Mouse (Mus musculus) thymus, postnatal 36 days (tissue): ENCODE results near the gene Gadd45g.

ENCODE experiments used
- DNase-seq, 2 experiments: peaks; one replicate each; pipeline ENCODE4 v3.0.0; 2022; ENCODE audit warnings: mixed read lengths in 2 of 2

The Gadd45g gene

DNA sequence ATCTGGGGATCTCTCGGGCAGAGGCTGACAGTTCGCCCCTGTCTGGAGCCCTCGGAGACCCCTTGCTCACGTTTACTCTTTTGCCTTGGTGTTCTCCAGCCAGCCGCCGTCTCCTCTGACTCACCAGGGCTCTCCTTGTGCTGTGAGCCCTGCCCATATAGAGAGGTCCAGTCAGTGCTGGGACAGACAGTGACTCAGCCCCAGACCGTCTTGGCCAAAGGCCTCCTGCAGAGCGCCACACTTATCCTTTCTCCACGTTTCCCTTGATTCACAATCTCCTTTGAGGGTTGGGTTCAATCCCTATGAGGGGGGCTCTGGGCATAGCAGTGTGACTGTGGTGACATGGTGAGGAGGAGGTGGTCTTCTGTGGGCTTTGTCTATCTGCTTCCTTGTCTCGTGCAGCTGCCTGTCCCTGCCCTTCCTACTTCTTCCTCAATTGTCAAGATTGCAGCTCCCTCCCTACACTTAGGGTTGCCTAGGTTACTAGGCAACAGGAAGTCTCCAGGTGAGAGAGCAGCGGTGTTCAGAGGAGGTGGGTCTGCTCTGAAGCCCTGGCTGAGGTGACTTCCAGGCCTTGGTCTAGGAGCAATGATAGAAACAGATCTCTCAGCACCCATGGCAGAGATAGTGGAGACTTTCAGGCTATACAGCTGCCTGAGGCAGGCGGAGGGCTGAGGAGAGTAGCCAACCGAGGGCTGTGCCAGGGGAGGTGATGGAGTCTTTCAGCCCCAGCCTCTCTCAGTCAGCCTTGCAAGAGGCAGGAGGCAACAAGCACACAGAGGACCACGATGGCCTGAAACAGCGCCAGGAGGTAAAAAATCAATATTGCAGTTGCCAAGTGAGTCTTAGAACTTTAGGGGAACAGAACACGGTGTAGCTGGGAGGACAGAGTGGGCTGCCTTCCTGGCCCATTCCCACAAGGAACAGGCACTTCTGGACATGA lies 7.1 kb downstream of the Gadd45g start:
- DNase-seq, result no peak

DNA sequence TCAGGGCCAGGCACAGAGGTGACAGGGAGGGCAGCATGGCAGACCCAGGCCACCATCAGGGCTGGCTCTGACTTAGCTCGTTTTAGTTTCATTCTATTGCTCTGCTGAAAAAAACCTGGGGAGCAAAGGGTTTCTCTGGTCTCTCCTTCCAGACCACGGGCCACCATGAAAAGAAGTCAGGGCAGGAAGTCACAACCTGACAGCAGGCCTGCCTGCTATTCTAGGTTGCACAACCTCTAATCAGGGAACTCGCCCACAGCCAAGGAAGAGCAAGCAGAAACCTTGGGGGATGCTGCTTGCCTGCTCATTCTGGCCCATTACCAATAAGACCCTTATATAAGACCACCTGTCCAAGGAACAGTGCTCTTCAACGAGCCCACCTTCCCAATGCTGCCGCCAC lies 9.1 kb downstream of the Gadd45g start:
- DNase-seq, result no peak

GRCm38 (mm10) chr13:51857156-51857555 lies 10.7 kb downstream of the Gadd45g start:
- no peak for DNase-seq

- no peak for DNase-seq
These were observed 12.0 kb downstream of the Gadd45g start for GRCm38 (mm10) chr13:51858475-51858874.

- no peak for DNase-seq
These were observed 12.7 kb downstream of the Gadd45g start for GRCm38 (mm10) chr13:51859174-51859573.

DNA sequence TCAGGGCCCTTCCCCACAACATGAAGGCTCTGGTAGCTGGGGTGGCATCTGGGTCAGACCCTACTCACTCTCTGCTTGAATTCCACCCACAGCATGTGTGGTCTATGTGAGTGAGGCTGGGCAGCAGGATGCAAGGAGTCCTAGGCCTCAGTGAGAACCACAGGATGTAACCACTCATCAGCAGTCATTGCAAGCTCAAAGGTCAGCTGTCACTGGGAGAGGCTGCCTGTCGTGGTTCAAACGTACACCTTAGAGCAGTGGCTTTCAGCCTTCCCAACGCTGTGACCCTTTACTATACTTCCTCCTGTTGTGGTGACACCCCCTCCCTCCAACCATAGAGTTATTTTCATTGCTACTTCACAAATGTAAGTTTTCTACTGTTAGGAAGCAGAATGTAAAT lies 13.3 kb downstream of the Gadd45g start:
- no peak for DNase-seq

GRCm38 (mm10) chr13:51862750-51863149 lies 16.3 kb downstream of the Gadd45g start:
- DNase-seq, result no peak

- DNase-seq, result no peak
These were observed 19.7 kb downstream of the Gadd45g start for GRCm38 (mm10) chr13:51866151-51866659.

- no peak for DNase-seq
These were observed 22.1 kb downstream of the Gadd45g start for GRCm38 (mm10) chr13:51868491-51869128.

GRCm38 (mm10) chr13:51869129-51869491 lies 22.6 kb downstream of the Gadd45g start:
- no peak for DNase-seq

DNA sequence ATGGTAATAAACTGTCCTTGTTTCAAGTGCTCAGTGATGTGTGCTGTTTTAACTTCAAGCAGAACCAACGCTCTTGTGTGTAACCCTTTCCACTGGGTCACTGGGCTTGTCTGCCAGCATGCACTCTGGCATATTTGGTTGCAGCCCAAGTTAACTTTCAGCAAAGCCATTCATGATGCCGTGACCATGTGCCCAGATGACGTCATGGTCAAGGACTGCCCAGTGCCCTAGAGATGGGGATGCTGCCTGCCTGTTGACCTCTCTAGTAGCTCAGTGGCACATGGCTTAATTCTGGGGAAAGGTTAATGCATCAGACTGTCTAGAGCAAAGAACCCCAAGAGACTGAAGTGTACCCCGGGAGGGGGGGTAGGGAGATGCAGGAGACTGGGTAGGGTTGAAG lies 24.7 kb downstream of the Gadd45g start:
- peak in 1 of 2 experiments; percentile 0 for DNase-seq

DNA sequence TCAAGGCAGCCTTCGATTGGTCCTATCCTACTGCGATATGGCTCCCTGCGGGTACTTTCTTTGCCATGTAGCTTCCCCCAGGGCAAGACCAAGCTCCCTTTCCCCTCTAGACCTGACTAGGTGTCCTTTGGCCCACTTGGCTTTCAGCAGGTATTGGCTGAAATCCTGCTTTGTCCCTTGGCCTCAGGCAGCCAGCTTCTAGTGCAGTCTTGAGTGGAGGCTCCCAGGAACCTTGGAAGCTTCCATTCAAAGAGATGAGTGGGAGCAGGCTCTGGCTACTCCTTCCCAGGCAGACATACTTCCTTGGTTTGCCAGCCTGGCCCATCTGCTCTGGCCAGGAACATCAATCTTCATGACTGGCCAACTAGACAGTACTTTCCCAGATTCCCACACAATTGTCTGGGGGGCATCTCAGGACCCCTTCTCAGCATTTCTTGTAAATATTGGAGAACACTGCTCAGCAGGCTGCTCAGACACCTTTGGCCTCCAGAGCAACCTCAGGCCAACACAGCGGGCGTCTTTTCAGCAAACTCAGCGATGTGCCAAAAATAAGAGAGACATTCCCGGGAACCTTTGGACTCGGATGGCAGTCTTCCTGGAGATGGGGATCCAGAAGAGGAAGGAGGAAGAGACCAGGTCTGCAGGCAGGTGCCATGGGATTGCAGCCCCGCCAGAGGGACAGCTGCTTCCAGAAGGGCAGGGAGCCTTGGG lies 25.9 kb downstream of the Gadd45g start:
- no peak for DNase-seq

DNA sequence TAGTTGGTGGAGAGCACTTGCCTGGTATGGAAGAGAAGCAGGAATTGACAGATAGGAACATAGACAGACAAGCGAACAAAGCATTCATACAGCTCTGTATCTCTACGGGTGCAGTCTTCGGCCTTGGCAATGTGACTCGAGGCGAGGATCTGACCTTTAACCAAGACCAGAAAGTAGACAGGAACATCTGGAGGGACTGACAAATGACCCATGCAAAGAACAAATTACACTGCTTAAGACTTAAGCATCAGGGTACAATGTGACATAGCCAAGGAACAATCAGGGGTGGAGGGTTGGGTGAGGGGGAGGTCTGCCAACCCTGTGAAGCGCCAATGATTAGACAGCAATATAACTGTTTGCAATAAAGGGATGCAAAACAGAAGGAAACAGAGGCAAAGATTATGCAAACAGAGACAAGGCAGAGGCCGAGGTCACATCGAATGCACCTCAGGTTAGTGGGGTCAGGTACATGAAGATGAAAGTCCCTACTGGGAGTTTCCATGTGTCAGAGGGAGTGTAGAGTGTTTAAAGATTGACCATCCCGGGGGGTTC lies 26.6 kb downstream of the Gadd45g start:
- no peak for DNase-seq

GRCm38 (mm10) chr13:51873786-51874185 lies 27.3 kb downstream of the Gadd45g start:
- no peak for DNase-seq

GRCm38 (mm10) chr13:51876131-51876530 lies 29.7 kb downstream of the Gadd45g start:
- DNase-seq, result no peak

DNA sequence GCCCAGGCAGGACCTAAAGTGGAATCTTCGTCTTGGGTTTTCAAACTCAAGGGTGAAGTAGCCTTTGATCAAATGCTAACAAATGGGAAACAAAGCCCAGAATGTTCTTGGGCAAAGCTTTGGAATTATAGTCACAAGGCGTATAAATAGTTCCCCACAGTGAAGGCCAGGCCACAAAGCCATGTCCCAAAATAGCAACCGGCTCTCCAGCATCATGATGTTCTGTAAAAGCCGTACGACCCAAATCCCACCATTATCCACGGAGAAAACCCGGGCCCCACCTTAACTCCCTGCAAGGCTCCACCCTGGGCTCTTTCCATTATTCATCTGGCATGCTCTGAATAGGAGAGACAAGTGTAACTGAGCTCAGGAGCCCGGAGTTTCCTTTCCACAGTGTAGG lies 32.3 kb downstream of the Gadd45g start:
- DNase-seq, result peak in 1 of 2 experiments; percentile 1

DNA sequence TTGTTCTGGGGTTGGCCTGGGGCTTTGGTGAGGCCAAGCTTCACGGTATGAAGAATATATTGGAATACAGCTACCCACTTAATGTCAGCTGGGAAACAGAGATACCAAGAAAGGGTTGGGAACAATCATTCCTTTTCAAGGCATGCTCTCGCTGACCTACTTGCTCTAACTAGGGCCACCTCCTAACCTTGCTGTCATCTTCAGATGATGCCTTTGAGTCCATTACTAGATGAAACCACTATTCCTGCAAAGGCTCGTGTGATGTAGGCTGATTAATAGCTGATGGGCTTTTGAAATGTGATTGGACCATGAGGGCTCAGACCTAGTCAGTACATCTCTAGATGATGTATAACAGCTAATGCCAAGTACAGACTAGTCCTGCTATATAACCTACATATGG lies 33.1 kb downstream of the Gadd45g start:
- no peak for DNase-seq

DNA sequence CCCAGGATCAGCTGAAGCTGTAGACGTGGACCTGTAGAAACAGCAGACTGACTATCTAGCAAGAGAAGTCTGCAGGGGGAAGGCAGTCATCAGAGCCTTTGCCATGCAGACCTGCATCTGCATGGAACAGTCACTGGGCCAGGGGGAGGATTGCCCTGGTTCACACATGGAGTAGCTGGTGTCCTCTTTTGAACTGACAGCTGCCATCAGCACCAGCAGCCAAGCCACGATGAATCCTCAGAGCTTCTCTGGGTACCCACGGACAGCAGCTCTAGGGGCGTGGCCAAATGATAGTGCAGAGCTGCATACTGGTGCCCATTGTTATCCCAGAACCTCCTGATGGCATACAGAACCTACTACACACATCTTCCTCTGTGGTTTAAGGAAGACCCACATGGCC lies 33.5 kb downstream of the Gadd45g start:
- no peak for DNase-seq

DNA sequence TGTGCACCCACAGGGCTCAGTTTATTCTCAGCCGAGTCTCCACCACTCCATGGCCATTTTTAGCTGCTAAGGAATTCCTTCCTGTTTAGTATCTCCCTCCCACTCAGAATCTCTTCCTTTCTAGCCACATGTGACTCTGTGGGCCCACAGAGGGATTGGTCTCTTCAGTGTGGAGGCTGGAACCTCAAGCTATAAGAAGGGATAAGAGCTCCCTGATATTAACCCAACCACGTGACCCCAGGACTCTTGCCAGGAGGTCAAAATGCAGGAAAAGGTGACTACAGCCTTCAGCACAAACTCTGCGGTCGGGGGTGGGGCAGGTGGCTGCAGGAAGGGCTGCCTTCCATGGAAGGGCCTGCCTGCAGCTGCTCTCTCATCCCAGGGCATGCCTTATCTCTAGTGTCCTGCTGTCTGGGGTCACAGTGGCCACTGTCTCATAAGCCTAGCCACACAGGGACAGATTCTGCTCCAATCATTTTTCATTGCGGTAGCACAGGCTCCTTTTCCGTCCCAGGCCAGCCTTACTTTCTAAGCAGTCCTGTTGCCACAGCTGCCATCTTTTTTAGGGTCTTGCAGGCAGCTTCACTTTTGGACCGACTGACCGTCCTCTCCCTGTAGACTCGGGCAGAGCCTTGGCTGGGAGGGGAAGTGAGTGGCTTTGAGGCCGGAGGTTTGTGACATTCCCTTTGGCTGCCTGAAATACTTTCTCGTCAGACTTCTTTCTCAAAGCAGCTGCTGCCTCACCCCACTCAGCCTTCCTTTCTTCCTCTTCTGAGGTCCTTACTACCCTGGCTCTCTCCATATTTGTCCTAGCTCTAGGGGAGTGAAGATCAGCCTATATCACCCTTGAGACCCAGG lies 35.0 kb downstream of the Gadd45g start:
- no peak for DNase-seq

- no peak for DNase-seq
These were observed 35.7 kb downstream of the Gadd45g start for GRCm38 (mm10) chr13:51882218-51882617.

DNA sequence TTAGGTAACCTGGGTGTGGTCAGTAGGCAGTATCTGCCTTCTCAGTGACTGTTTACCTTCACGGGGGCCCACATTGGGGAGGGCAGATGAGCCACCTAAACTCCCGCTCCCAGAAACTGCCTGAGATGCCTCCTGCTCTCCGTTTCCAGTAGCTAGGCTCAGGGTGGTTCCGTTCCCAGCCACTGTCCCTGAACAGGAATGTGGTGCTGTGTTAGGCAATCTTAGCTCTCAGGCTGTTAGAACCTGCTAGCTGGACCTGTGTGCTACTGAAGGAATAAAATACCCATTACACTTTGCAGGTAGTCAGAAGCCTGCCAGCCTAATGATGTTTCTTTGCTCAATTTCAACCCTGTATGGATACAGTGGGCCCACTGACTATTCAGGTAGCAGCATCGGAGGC lies 37.8 kb downstream of the Gadd45g start:
- DNase-seq, result no peak

DNA sequence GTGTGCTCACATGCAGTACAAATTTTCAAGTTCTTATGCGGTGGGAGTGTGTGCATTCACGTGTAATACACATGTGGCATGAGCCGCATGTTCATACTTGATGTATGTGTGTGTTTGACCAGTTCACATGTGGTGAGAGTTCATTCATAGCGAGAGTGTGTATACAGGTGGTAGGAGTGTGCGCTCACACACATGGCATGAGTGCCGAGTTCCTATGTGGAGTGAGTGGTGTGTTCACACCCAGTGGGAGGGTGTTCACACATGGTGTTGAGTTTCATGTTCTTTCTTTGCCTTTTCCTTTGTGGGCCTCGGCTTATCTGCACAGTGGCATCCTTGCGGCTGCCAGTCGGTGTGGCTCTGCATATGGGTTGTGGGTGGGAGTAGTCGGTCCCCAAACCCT lies 39.1 kb downstream of the Gadd45g start:
- DNase-seq, result peak; percentile 19 to 41
